Mouse (Mus musculus) liver, embryonic 15.5 days (tissue): ENCODE data around the gene Ctrb1. TPM values are rescaled to one million over a fixed set of nuclear protein-coding genes. Genes with fewer than 3 reads are reported as not detected.

Experiments used
- ATAC-seq: fragments of 200-750 bp; cut with Nextera tagmentation; 2 replicates; pipeline ENCODE4 v1.8.0; 2017; ENCODE audit warnings: moderate number of reproducible peaks, mild to moderate bottlenecking, moderate library complexity; ENCODE audit not compliant: insufficient read depth
- H3K27ac ChIP-seq: fragments of 300-500 bp; sonication (generic); replicated peaks from 2 replicates; pipeline ENCODE4 v1.5.1; 2015; ENCODE audit warnings: mild to moderate bottlenecking, inconsistent platforms
- H3K27me3 ChIP-seq: fragments of 300-500 bp; sonication (generic); 2 replicates; pipeline ENCODE4 v1.6.1; 2015; ENCODE audit warnings: mild to moderate bottlenecking, inconsistent platforms
- H3K36me3 ChIP-seq: fragments of 300-500 bp; sonication (generic); replicated peaks from 2 replicates; pipeline ENCODE4 v1.6.1; 2015; ENCODE audit warnings: moderate library complexity, mild to moderate bottlenecking, inconsistent platforms
- H3K4me1 ChIP-seq: fragments of 300-500 bp; sonication (generic); replicated peaks from 2 replicates; pipeline ENCODE4 v1.6.1; 2015; ENCODE audit warnings: inconsistent platforms
- H3K4me2 ChIP-seq: fragments of 300-500 bp; sonication (generic); 2 replicates; pipeline ENCODE4 v1.6.1; 2015; ENCODE audit warnings: moderate library complexity, mild to moderate bottlenecking, inconsistent platforms
- H3K4me3 ChIP-seq: fragments of 300-500 bp; sonication (generic); replicated peaks from 2 replicates; pipeline ENCODE4 v1.5.1; 2015; ENCODE audit warnings: mild to moderate bottlenecking, inconsistent platforms
- H3K9ac ChIP-seq: fragments of 300-500 bp; sonication (generic); 2 replicates; pipeline ENCODE4 v1.6.1; 2015; ENCODE audit warnings: moderate library complexity, mild to moderate bottlenecking, inconsistent platforms
- H3K9me3 ChIP-seq: fragments of 300-500 bp; sonication (generic); replicated peaks from 2 replicates; pipeline ENCODE4 v1.6.1; 2016; ENCODE audit warnings: inconsistent platforms
- WGBS: fragments of 180-500 bp; shearing (Covaris S2); methylation state at CpG from one replicate; pipeline ENCODE4 v1.1.7; 2015; ENCODE audit warnings: mixed read lengths; ENCODE audit not compliant: insufficient replicate concordance; 5-methylcytosine and 5-hydroxymethylcytosine counted together
- polyA plus RNA-seq: library from polyadenylated mRNA; unstranded; fragments of >200 nt; fragmentation: Nextera tagmentation; extraction: Ambion mirVana; gene quantifications from 2 replicates; pipeline ENCODE4 v1.2.1, GENCODE M21; 2015

Gene Ctrb1
- polyA plus RNA-seq = 3.0 and 32.8 TPM in 2 replicates

DNA sequence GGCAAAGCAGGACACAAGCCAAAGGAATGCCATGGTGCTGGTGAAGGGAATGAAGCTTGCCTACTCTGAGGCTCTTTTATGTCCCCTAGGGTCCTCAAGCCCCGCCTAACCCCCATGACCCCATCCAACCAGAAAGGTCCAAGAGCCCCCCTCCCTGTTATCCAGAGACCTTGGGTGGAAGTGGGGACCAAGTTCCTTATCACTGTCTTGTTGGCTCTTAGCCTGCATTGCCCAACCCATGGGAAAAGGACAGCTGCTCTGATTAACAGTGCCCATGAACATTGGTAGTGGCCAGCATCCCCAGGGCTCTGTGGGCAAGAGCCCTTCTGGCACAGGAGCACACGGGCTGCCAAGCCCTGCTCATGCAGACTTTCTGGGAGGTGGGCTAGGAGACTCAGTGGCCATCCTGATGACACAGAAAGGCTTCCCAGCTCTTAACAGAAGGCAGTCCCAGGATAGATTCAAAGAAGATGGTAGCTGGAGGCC, at the start of gene Ctrb1:
TSS of gene Ctrb1 (minus strand) at position 51 of the 486 bp plus-strand sequence.
- no peaks in the 10 kb centered on the region for H3K4me1 ChIP-seq
- no peak for ATAC-seq
- H3K27me3 ChIP-seq = no peaks in the 10 kb centered on the region; the same call in none of the 2 replicates
- H3K36me3 ChIP-seq = no peaks in the 10 kb centered on the region
- WGBS = 57% methylated on average over 2 of the region's 2 CpGs
- H3K9me3 ChIP-seq = no peaks in the 10 kb centered on the region
- no peak within 1 kb of the TSS for H3K9ac ChIP-seq
- no peak within 1 kb of the TSS for H3K27ac ChIP-seq
- no peak within 1 kb of the TSS for H3K4me2 ChIP-seq
- H3K4me3 ChIP-seq = no peak within 1 kb of the TSS

DNA sequence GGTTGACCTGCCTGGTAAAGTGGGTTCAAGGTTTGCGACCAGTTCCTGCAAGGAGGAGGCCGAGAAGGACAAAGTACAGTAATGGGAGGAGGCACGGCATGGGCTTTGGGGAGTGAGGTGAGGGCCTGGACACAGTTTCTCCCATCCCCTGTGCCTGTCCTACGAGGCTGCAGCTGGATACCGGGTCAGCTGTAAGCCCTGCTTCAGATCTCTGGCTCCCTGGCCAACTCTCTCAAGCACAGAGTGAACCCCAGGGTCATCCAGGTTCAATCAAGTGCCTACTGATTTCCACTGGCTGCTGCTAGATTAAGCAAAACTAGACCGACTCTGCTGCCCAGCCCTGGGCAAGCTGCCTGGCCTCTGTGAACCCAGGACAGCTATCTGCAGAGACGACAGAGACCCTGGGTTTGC, 49.5 kb upstream of the Ctrb1 start:
- Histone ChIP-seq H3K27me3 (peaks cover 95% of the 10 kb centered on the region), H3K27ac (0 out of 2 replicates have a peak overlapping the region, but pooled peaks have one; percentile 14), H3K9ac (no peak overlapping the region), H3K4me2 (no peak overlapping the region), H3K4me3 (no peak overlapping the region), H3K9me3 (no peaks in the 10 kb centered on the region), H3K4me1 (peaks cover 28% of the 10 kb centered on the region), H3K36me3 (no peaks in the 10 kb centered on the region)
- 54% methylated on average over 7 of the region's 7 CpGs for WGBS
- no peak for ATAC-seq

- H3K27ac ChIP-seq = no peak overlapping the region
- no peak overlapping the region for H3K4me3 ChIP-seq
- no peaks in the 10 kb centered on the region for H3K9me3 ChIP-seq
- no peak for ATAC-seq
- no peaks in the 10 kb centered on the region for H3K36me3 ChIP-seq
- no peak overlapping the region for H3K9ac ChIP-seq
- peaks cover 95% of the 10 kb centered on the region for H3K27me3 ChIP-seq
- no peak overlapping the region for H3K4me2 ChIP-seq
- peaks cover 32% of the 10 kb centered on the region for H3K4me1 ChIP-seq
- 28% methylated on average over 7 of the region's 7 CpGs for WGBS
Measured at GRCm38 (mm10) chr8:111739604-111740003, 48.8 kb upstream of the Ctrb1 start.

DNA sequence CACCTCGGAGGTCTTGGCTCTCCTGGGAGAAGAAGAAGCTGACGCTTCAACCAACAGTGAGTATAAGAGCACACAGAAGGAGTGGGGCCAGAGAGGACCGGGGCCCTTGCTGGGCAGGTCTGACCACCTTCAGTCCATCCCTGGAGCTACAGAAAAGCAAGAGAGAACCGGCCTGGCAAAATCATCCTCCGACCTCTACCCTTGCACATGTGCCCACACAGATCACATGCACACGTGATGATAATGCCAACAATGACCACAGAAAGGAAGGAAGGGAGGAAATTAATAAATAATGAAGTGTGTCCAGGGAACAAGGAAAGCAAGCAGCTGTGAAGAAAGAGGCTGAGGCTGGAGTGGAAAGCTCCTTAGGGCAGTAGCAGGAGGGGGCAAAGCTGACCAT, 48.1 kb upstream of the Ctrb1 start:
- H3K9ac ChIP-seq = no peak overlapping the region
- ATAC-seq = no peak
- no peaks in the 10 kb centered on the region for H3K36me3 ChIP-seq
- no peaks in the 10 kb centered on the region for H3K9me3 ChIP-seq
- 54% methylated on average over 6 of the region's 6 CpGs for WGBS
- no peak overlapping the region for H3K4me3 ChIP-seq
- peaks cover 95% of the 10 kb centered on the region for H3K27me3 ChIP-seq
- peaks cover 31% of the 10 kb centered on the region for H3K4me1 ChIP-seq
- no peak overlapping the region for H3K4me2 ChIP-seq
- H3K27ac ChIP-seq = no peak overlapping the region

- Histone ChIP-seq H3K4me3 (no peak overlapping the region), H3K27ac (no peak overlapping the region), H3K4me2 (no peak overlapping the region), H3K36me3 (no peaks in the 10 kb centered on the region), H3K27me3 (peaks cover 95% of the 10 kb centered on the region), H3K9ac (no peak overlapping the region), H3K9me3 (no peaks in the 10 kb centered on the region), H3K4me1 (peaks cover 52% of the 10 kb centered on the region)
- WGBS = 46% methylated on average over 7 of the region's 7 CpGs
- no peak for ATAC-seq
Measured at GRCm38 (mm10) chr8:111736321-111736720, 45.5 kb upstream of the Ctrb1 start.

DNA sequence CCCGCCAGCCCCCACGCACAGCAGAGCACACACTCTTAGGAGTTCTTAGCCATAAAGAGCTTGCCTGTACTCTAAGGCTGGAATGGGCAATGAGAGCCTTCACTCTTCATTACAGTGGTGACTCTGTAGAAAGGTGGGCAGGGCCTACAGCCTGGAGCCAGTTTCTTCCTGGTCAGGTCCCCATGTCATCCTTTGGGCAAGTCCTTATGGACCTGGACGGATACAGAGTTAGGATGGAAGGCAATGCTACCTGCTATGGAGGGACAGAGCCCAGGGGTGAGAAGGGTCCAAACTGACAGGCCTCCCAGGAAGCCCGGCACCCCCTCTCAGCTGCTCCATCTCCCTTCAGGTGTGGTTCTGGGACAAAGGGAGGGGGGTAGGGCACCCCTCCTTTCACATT, 45.0 kb upstream of the Ctrb1 start:
- 41% methylated on average over 4 of the region's 4 CpGs for WGBS
- no peak for ATAC-seq
- H3K36me3 ChIP-seq = no peaks in the 10 kb centered on the region
- no peak overlapping the region for H3K27ac ChIP-seq
- H3K4me2 ChIP-seq = no peak overlapping the region
- H3K9ac ChIP-seq = no peak overlapping the region
- H3K4me1 ChIP-seq = peaks cover 52% of the 10 kb centered on the region
- no peak overlapping the region for H3K4me3 ChIP-seq
- peaks cover 95% of the 10 kb centered on the region for H3K27me3 ChIP-seq
- no peaks in the 10 kb centered on the region for H3K9me3 ChIP-seq

GRCm38 (mm10) chr8:111735335-111735761, 44.5 kb upstream of the Ctrb1 start:
- no peaks in the 10 kb centered on the region for H3K9me3 ChIP-seq
- peaks cover 96% of the 10 kb centered on the region for H3K27me3 ChIP-seq
- H3K9ac ChIP-seq = no peak overlapping the region
- H3K4me1 ChIP-seq = peaks cover 51% of the 10 kb centered on the region
- H3K36me3 ChIP-seq = no peaks in the 10 kb centered on the region
- H3K4me2 ChIP-seq = no peak overlapping the region
- ATAC-seq = no peak
- H3K4me3 ChIP-seq = no peak overlapping the region
- no peak overlapping the region for H3K27ac ChIP-seq
- WGBS = 31% methylated on average over 8 of the region's 8 CpGs

DNA sequence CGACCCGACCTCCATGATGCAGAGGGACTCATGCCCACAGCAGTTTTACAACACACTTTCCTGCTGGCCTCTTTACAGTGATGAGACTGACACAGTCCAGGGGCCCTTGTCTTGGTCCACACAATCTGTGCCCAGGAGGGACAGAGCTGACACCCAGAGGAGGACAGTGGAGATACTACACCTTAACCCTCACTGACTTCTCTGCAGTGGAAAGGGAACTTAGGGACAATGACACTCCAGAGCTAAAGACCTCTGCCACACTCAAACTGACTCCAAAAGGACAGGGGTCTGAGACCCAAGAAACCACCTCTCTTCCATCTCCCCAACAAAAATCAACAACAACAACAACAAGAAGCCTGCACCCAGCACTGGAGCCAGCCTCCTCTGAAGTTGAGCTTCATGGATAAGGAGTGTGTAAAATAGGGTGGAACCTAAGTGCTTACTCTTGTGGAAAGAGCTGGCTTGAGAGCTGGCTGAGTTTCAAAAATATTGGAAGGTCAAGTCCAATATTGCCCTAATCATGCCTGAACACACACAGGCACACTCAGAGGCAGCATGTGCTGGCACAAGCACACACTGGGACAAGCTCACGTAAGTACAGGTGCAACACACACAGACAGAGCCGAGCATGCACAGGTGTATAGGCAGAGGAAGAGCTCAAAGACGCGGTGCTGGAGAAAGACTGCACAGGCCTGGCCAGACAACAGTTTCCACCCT, 43.6 kb upstream of the Ctrb1 start:
- Histone ChIP-seq H3K4me1 (peaks cover 51% of the 10 kb centered on the region), H3K36me3 (no peaks in the 10 kb centered on the region), H3K27ac (no peak overlapping the region), H3K27me3 (peaks cover 97% of the 10 kb centered on the region), H3K9ac (no peak overlapping the region), H3K4me3 (no peak overlapping the region), H3K9me3 (no peaks in the 10 kb centered on the region), H3K4me2 (no peak overlapping the region)
- 47% methylated on average over 6 of the region's 6 CpGs for WGBS
- no peak for ATAC-seq

DNA sequence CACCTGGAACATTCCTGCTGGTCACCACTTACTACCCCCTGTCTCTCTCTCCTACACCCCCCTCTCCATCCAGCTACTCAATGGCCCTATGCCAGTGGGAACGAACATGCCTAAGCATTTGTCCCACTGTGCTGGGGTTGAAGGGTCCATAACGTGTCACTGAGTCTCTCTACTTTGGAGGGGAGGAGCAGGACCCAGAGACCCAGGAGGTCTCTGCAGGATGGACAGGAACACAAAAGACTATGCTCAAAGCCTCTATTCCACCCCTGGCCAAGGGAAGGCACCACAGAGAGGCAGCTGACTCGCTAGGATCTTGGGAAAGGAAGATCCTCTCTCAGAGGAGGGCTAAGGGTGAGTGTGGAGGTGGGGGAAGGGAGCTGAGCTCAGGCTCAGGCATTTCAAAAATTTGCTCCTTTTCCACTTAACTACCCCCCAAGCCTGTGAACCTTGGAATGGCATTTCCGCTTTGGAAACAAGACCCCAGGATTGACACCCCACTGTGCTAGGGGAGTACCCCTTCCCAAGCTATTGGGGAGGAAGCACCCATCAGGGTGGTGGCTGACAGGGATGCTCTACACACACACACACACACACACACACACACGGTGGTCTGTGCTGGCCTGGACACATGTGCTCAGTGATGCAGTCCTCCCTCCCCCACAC, 42.9 kb upstream of the Ctrb1 start:
- Histone ChIP-seq H3K4me3 (no peak overlapping the region), H3K27me3 (peaks cover 97% of the 10 kb centered on the region), H3K36me3 (no peaks in the 10 kb centered on the region), H3K27ac (peak overlapping the region; percentile 41; the same call in 1 of the 2 replicates), H3K9me3 (no peaks in the 10 kb centered on the region), H3K4me2 (no peak overlapping the region), H3K4me1 (peaks cover 56% of the 10 kb centered on the region), H3K9ac (no peak overlapping the region)
- ATAC-seq = no peak
- 18% methylated on average over 5 of the region's 5 CpGs for WGBS

GRCm38 (mm10) chr8:111732406-111733085, 41.7 kb upstream of the Ctrb1 start:
- H3K9ac ChIP-seq = peak overlapping the region; percentile 15; the same call in 1 of the 2 replicates
- no peak for ATAC-seq

GRCm38 (mm10) chr8:111732004-111732403, 41.2 kb upstream of the Ctrb1 start:
- Histone ChIP-seq H3K27me3 (peaks cover 89% of the 10 kb centered on the region), H3K4me1 (peaks cover 71% of the 10 kb centered on the region), H3K4me2 (peak overlapping the region; percentile 87), H3K9me3 (no peaks in the 10 kb centered on the region), H3K36me3 (no peaks in the 10 kb centered on the region), H3K9ac (peak overlapping the region; percentile 54), H3K4me3 (peak overlapping the region; percentile 63), H3K27ac (peak overlapping the region; percentile 41; the same call in 1 of the 2 replicates)
- under 1% methylated on average over 41 of the region's 41 CpGs for WGBS
- peak; percentile 82 for ATAC-seq

More at GRCm38 (mm10) chr8:111732406-111733085, 41.7 kb upstream of the Ctrb1 start:
- H3K27me3 ChIP-seq = peaks cover 94% of the 10 kb centered on the region
- WGBS = 18% methylated on average over 10 of the region's 10 CpGs
- H3K4me3 ChIP-seq = peak overlapping the region; percentile 63
- H3K4me1 ChIP-seq = peaks cover 66% of the 10 kb centered on the region
- H3K4me2 ChIP-seq = peak overlapping the region; percentile 87
- H3K36me3 ChIP-seq = no peaks in the 10 kb centered on the region
- H3K9me3 ChIP-seq = no peaks in the 10 kb centered on the region
- peak overlapping the region; percentile 41; the same call in 1 of the 2 replicates for H3K27ac ChIP-seq
